Mouse (Mus musculus) lung, adult 2 months (tissue): ENCODE results near the gene Klhl29.

Experiments used
- CTCF ChIP-seq: fragments of 200-500 bp; IDR thresholded peaks from 2 replicates; pipeline ENCODE4 v1.5.1; 2011; ENCODE audit warnings: mild to moderate bottlenecking, low read length, control low read depth; ENCODE audit not compliant: insufficient read depth
- POLR2A ChIP-seq: fragments of 200-500 bp; IDR thresholded peaks from 2 replicates; pipeline ENCODE4 v1.6.1; 2011; ENCODE audit warnings: low read depth, mild to moderate bottlenecking, control low read depth, low read length, borderline replicate concordance; ENCODE audit errors: extremely low read depth

DNA sequence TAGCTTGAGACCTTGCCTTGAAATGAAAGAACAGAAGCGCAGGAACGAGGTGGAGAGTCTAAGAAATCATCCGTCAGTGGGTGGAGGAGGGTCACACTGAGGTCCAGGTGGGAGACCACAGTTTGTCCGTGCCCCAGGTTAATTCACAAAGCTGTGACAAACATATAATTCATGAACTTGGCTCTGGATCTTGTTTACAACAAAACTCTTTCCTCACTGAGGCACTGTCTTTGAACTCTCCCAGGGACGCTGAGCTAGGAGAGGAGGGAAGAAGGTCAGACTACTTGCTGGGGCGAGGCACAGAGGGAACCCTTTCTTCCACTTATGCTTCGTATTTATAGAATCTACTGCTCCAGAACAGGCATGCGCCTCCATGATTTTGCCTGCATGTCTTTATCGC is 161.2 kb downstream of the Klhl29 start:
- TF ChIP-seq CTCF: no peak
- TF ChIP-seq POLR2A: no peak
